Mouse (Mus musculus) thymus, adult 2 months (tissue): ENCODE measurements around the gene Tnnc1. TPM values are rescaled to one million over a fixed set of nuclear protein-coding genes. Genes with fewer than 3 reads are reported as not detected.

Source experiments
- DNase-seq: peaks from one replicate; pipeline ENCODE4 v3.0.0; 2021
- H3K27ac ChIP-seq: fragments of 200-500 bp; 2 replicates; pipeline ENCODE4 v1.5.1; 2012; ENCODE audit warnings: low read length, control low read depth; ENCODE audit not compliant: control insufficient read depth, insufficient read depth
- H3K27me3 ChIP-seq: fragments of 200-500 bp; 2 replicates; pipeline ENCODE4 v1.6.1; 2012; ENCODE audit warnings: mild to moderate bottlenecking, low read length, moderate library complexity, mixed read lengths; ENCODE audit not compliant: control insufficient read depth, insufficient read depth
- H3K36me3 ChIP-seq: fragments of 200-500 bp; 2 replicates; pipeline ENCODE4 v1.6.1; 2012; ENCODE audit warnings: mild to moderate bottlenecking, low read length, moderate library complexity; ENCODE audit not compliant: control insufficient read depth, insufficient read depth
- H3K4me1 ChIP-seq: fragments of 200-500 bp; replicated peaks from 2 replicates; pipeline ENCODE4 v1.6.1; 2012; ENCODE audit warnings: low read length; ENCODE audit not compliant: control insufficient read depth, insufficient read depth
- H3K4me3 ChIP-seq: fragments of 200-500 bp; 2 replicates; pipeline ENCODE4 v1.5.1; 2012; ENCODE audit warnings: mild to moderate bottlenecking, low read length, control low read depth, moderate library complexity; ENCODE audit not compliant: control insufficient read depth, insufficient read depth
- CTCF ChIP-seq: fragments of 200-500 bp; IDR thresholded peaks from 2 replicates; pipeline ENCODE4 v1.5.1; 2012; ENCODE audit warnings: mild to moderate bottlenecking, control low read depth, low read length, moderate library complexity, borderline replicate concordance; ENCODE audit not compliant: control insufficient read depth, poor library complexity, insufficient read depth; ENCODE audit errors: extremely low read depth
- POLR2A ChIP-seq: fragments of 200-500 bp; IDR thresholded peaks from 2 replicates; pipeline ENCODE4 v1.6.1; 2012; ENCODE audit warnings: mild to moderate bottlenecking, low read length, control low read depth, moderate library complexity; ENCODE audit not compliant: control insufficient read depth, poor library complexity, insufficient read depth; ENCODE audit errors: extremely low read depth
- WGBS: fragments of 180-500 bp; shearing (Covaris S2); methylation state at CpG from one replicate; pipeline ENCODE4 v1.1.7; 2018; 5-methylcytosine and 5-hydroxymethylcytosine counted together
- polyA plus RNA-seq: library from polyadenylated mRNA; depleted of rRNA; stranded (reverse); fragments of >200 nt; gene quantifications from 2 replicates; pipeline ENCODE4 v1.2.3, GENCODE M21; 2012

Gene Tnnc1
- polyA plus RNA-seq, 1 experiment: 103 TPM

GRCm38 (mm10) chr14:31199599-31199998, 8.5 kb upstream of the Tnnc1 start:
- 96% methylated on average over 7 of the region's 7 CpGs for WGBS
- H3K4me1 ChIP-seq: peaks cover 11% of the 10 kb centered on the region
- TF ChIP-seq POLR2A (no peak), CTCF (no peak)
- no peak overlapping the region for H3K4me3 ChIP-seq
- H3K36me3 ChIP-seq: peaks cover 35% of the 10 kb centered on the region
- H3K27ac ChIP-seq: no peak overlapping the region
- DNase-seq: no peak
- no peaks in the 10 kb centered on the region for H3K27me3 ChIP-seq

- peaks cover 11% of the 10 kb centered on the region for H3K4me1 ChIP-seq
- no peaks in the 10 kb centered on the region for H3K27me3 ChIP-seq
- H3K27ac ChIP-seq: no peak overlapping the region
- no peak for TF ChIP-seq POLR2A
- TF ChIP-seq CTCF: no peak
- peaks cover 35% of the 10 kb centered on the region for H3K36me3 ChIP-seq
- no peak for DNase-seq
- H3K4me3 ChIP-seq: no peak overlapping the region
- WGBS: 99% methylated on average over 3 of the region's 3 CpGs
Observed at GRCm38 (mm10) chr14:31200038-31200437, 8.1 kb upstream of the Tnnc1 start.

- Histone ChIP-seq H3K36me3 (peaks cover 35% of the 10 kb centered on the region), H3K4me1 (peaks cover 16% of the 10 kb centered on the region), H3K4me3 (no peak overlapping the region), H3K27me3 (no peaks in the 10 kb centered on the region), H3K27ac (no peak overlapping the region)
- 74% methylated on average over 4 of the region's 4 CpGs for WGBS
- DNase-seq: no peak
- TF ChIP-seq CTCF (no peak), POLR2A (no peak)
Observed at GRCm38 (mm10) chr14:31204844-31205243, 3.3 kb upstream of the Tnnc1 start.

- Histone ChIP-seq H3K27ac (no peak overlapping the region), H3K4me1 (peaks cover 16% of the 10 kb centered on the region), H3K4me3 (peak overlapping the region; percentile 80), H3K36me3 (peaks cover 35% of the 10 kb centered on the region), H3K27me3 (no peaks in the 10 kb centered on the region)
- TF ChIP-seq POLR2A (no peak), CTCF (no peak)
- peak; percentile 10 for DNase-seq
- WGBS: 36% methylated on average over 8 of the region's 8 CpGs
Observed at GRCm38 (mm10) chr14:31205244-31205561, 2.9 kb upstream of the Tnnc1 start.

GRCm38 (mm10) chr14:31205562-31206467, 2.3 kb upstream of the Tnnc1 start:
- H3K36me3 ChIP-seq: peaks cover 31% of the 10 kb centered on the region
- H3K27me3 ChIP-seq: no peaks in the 10 kb centered on the region
- peaks cover 16% of the 10 kb centered on the region for H3K4me1 ChIP-seq
- no peak for TF ChIP-seq CTCF
- TF ChIP-seq POLR2A: no peak
- H3K4me3 ChIP-seq: peak overlapping the region; percentile 80
- DNase-seq: peak; percentile 52
- no peak overlapping the region for H3K27ac ChIP-seq
- WGBS: 2% methylated on average over 39 of the region's 39 CpGs

GRCm38 (mm10) chr14:31206472-31206981, 1.6 kb upstream of the Tnnc1 start:
- Histone ChIP-seq H3K27me3 (no peaks in the 10 kb centered on the region), H3K36me3 (peaks cover 24% of the 10 kb centered on the region), H3K27ac (no peak overlapping the region), H3K4me3 (peak overlapping the region; percentile 80), H3K4me1 (peaks cover 16% of the 10 kb centered on the region)
- peak; percentile 96 for DNase-seq
- TF ChIP-seq CTCF (0 out of 2 replicates have a peak, but pooled peaks have one; percentile 39), POLR2A (peak; percentile 94)
- whole genome bisulfite sequencing: under 1% methylated on average over 48 of the region's 48 CpGs
